Mouse (Mus musculus): Measurements from ENCODE around the gene Dhx35. TPM values are rescaled to one million over a fixed set of nuclear protein-coding genes. Genes with fewer than 3 reads are reported as not detected.

Dhx35 gene
- 10 to 100 TPM; 22.9 to 64.4 (median 43.5) TPM for total RNA-seq (2018; cell fraction: chromatin; rRNA removed)
- 10 to 100 TPM in 1 of 26 experiments, 1 to 10 TPM in 25; 5.1 to 10.8 (median 7.6) TPM for total RNA-seq (2018; cell fraction: cytosol; rRNA removed)
- 10 to 100 TPM in 24 of 26 experiments, 1 to 10 TPM in 2; 7.5 to 37.5 (median 18.6) TPM for total RNA-seq (2018; cell fraction: nucleus; rRNA removed)
- 5.6 to 7.1 TPM (median 5.9 TPM) in 3 replicates for polyA plus RNA-seq (2018)

- 0% methylated on average over 23 of the region's 33 CpGs for WGBS (ENCODE audit: missing documents)
- peak within 1 kb of the TSS; percentile 35 for H3K27ac ChIP-seq
- no peaks in the 10 kb centered on the region for H3K36me3 ChIP-seq (ENCODE audit: inconsistent target)
- peak within 1 kb of the TSS; percentile 81 for H3K4me3 ChIP-seq (ENCODE audit: inconsistent target)
- peaks cover 44% of the 10 kb centered on the region for H3K79me2 ChIP-seq (ENCODE audit: inconsistent target)
Observed at GRCm38 (mm10) chr2:158794494-158795004, at the start of gene Dhx35. Gene Dhx35, plus strand, starts transcription at chr2:158794807.

DNA sequence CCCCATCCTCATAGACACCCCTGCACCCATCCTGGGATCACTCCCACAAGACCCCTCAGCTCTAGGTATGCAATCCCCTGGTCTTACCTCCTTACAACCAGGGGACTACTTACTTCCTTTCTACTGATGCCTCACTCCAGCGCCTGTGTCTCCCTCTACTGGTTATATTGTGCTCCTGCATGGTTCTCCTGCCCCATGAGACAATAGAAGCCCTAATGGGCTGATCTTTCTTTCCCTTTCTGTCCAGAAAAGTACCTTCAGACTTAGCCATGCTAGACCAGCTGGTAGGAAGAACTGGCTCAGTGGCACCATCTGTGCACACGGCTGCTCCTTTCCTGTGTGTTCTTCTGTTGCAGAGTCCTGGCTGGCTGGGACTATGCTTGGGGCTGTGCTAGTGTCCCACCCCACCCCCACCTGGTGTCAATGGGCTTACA lies 49.5 kb upstream of the Dhx35 start:
- 8% methylated on average over 2 of the region's 2 CpGs for WGBS (ENCODE audit: missing documents)
- Histone ChIP-seq H3K27ac (no peak overlapping the region), H3K4me3 (ENCODE audit: inconsistent target) (no peak overlapping the region), H3K36me3 (ENCODE audit: inconsistent target) (no peaks in the 10 kb centered on the region), H3K79me2 (ENCODE audit: inconsistent target) (no peaks in the 10 kb centered on the region)

DNA sequence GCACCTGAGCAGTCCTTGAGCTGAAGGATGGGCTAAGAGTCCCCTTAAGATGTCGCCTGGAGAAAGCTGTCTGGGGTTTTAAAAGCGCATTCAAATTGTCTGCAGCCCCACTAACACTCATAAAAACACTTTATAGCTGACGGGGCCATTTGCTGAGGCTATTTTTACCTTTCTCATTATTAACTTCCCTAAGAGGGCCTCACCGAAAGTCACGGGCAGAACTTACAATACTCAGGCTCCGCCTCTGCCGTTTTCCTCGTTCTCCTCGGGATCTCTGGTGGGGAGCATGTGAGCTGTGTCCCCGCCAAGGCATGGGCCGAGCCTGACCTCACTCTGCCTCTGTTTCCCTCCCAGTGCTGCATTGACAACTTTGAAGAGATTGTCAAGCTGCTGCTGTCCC lies 48.4 kb upstream of the Dhx35 start:
- no peak overlapping the region for H3K4me3 ChIP-seq (ENCODE audit: inconsistent target)
- H3K36me3 ChIP-seq (ENCODE audit: inconsistent target), result no peaks in the 10 kb centered on the region
- H3K79me2 ChIP-seq (ENCODE audit: inconsistent target), result no peaks in the 10 kb centered on the region
- 8% methylated on average over 11 of the region's 11 CpGs for WGBS (ENCODE audit: missing documents)
- no peak overlapping the region for H3K27ac ChIP-seq

GRCm38 (mm10) chr2:158749366-158749765 lies 45.2 kb upstream of the Dhx35 start:
- H3K27ac ChIP-seq, result no peak overlapping the region
- H3K4me3 ChIP-seq (ENCODE audit: inconsistent target), result no peak overlapping the region
- H3K79me2 ChIP-seq (ENCODE audit: inconsistent target), result no peaks in the 10 kb centered on the region
- H3K36me3 ChIP-seq (ENCODE audit: inconsistent target), result no peaks in the 10 kb centered on the region
- WGBS (ENCODE audit: missing documents), result 98% methylated on average over 9 of the region's 9 CpGs

- WGBS (ENCODE audit: missing documents), result 96% methylated on average over 2 of the region's 2 CpGs
- no peaks in the 10 kb centered on the region for H3K36me3 ChIP-seq (ENCODE audit: inconsistent target)
- H3K4me3 ChIP-seq (ENCODE audit: inconsistent target), result no peak overlapping the region
- H3K27ac ChIP-seq, result no peak overlapping the region
- no peaks in the 10 kb centered on the region for H3K79me2 ChIP-seq (ENCODE audit: inconsistent target)
Observed at GRCm38 (mm10) chr2:158760231-158760630, 34.4 kb upstream of the Dhx35 start.

- Histone ChIP-seq H3K36me3 (ENCODE audit: inconsistent target) (no peaks in the 10 kb centered on the region), H3K27ac (no peak overlapping the region), H3K4me3 (ENCODE audit: inconsistent target) (no peak overlapping the region), H3K79me2 (ENCODE audit: inconsistent target) (no peaks in the 10 kb centered on the region)
- 93% methylated on average over 5 of the region's 5 CpGs for WGBS (ENCODE audit: missing documents)
Observed at GRCm38 (mm10) chr2:158762339-158762738, 32.3 kb upstream of the Dhx35 start.

- no peak within 1 kb of the TSS for H3K27ac ChIP-seq
- peaks cover 45% of the 10 kb centered on the region for H3K79me2 ChIP-seq (ENCODE audit: inconsistent target)
- WGBS (ENCODE audit: missing documents), result under 1% methylated on average over 48 of the region's 48 CpGs
- H3K36me3 ChIP-seq (ENCODE audit: inconsistent target), result no peaks in the 10 kb centered on the region
- H3K4me3 ChIP-seq (ENCODE audit: inconsistent target), result peak within 1 kb of the TSS; percentile 52
Observed at GRCm38 (mm10) chr2:158767742-158768339, 26.8 kb upstream of the Dhx35 start, which contains the start of gene Fam83d. Gene Fam83d, plus strand, starts transcription at chr2:158768093.

GRCm38 (mm10) chr2:158768350-158768749 lies 26.3 kb upstream of the Dhx35 start:
- peaks cover 50% of the 10 kb centered on the region for H3K79me2 ChIP-seq (ENCODE audit: inconsistent target)
- H3K36me3 ChIP-seq (ENCODE audit: inconsistent target), result no peaks in the 10 kb centered on the region
- H3K27ac ChIP-seq, result no peak overlapping the region
- WGBS (ENCODE audit: missing documents), result under 1% methylated on average over 33 of the region's 37 CpGs
- H3K4me3 ChIP-seq (ENCODE audit: inconsistent target), result peak overlapping the region; percentile 52

DNA sequence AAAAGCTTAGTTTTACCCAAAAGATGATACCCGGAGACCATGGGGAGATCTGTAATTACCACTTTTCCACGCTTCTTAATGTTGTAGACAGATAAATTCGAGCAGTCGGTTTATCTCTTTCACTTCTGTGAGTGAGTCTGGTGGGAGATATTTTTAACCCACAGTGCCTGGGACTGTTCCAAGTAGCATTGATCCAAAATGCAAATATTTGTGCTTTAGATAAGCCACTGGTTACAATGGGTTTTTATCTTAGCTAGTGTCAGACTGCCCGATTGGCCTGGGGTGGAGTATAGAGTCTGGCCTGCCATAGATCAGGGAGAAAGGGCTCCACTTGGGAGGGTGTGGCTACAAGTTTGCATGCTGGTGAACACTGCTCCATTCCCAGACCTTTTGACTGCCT lies 25.8 kb upstream of the Dhx35 start:
- Histone ChIP-seq H3K27ac (no peak overlapping the region), H3K79me2 (ENCODE audit: inconsistent target) (peaks cover 54% of the 10 kb centered on the region), H3K4me3 (ENCODE audit: inconsistent target) (peak overlapping the region; percentile 52), H3K36me3 (ENCODE audit: inconsistent target) (no peaks in the 10 kb centered on the region)
- 19% methylated on average over 5 of the region's 5 CpGs for WGBS (ENCODE audit: missing documents)

GRCm38 (mm10) chr2:158770126-158770757 lies 24.4 kb upstream of the Dhx35 start:
- H3K79me2 ChIP-seq (ENCODE audit: inconsistent target), result peaks cover 69% of the 10 kb centered on the region
- WGBS (ENCODE audit: missing documents), result 87% methylated on average over 13 of the region's 13 CpGs
- H3K36me3 ChIP-seq (ENCODE audit: inconsistent target), result no peaks in the 10 kb centered on the region
- no peak overlapping the region for H3K27ac ChIP-seq
- no peak overlapping the region for H3K4me3 ChIP-seq (ENCODE audit: inconsistent target)

- peaks cover 79% of the 10 kb centered on the region for H3K79me2 ChIP-seq (ENCODE audit: inconsistent target)
- H3K36me3 ChIP-seq (ENCODE audit: inconsistent target), result no peaks in the 10 kb centered on the region
- H3K4me3 ChIP-seq (ENCODE audit: inconsistent target), result no peak overlapping the region
- 95% methylated on average over 11 of the region's 11 CpGs for WGBS (ENCODE audit: missing documents)
- H3K27ac ChIP-seq, result no peak overlapping the region
Observed at GRCm38 (mm10) chr2:158771066-158771763, 23.4 kb upstream of the Dhx35 start.

DNA sequence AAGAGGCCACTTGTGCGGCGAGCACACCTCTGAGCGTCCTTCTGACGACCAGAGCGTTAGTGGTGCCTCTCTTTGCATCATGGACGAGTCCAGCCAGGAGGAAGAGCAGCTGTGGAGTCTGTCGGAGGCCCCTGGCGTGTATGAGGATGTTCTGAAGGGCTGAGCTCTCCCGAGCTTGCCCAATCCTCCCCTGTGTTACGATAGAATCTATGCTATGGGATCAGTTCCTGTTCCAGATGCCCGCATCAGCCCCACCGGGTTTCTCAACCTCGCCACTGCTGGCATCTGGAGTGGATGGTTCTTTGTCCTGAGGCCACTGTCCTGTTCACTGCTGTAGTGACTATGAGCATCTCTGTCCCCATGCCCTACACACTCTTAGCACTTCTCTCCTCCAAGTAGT lies 21.8 kb upstream of the Dhx35 start:
- H3K27ac ChIP-seq, result no peak overlapping the region
- H3K79me2 ChIP-seq (ENCODE audit: inconsistent target), result peaks cover 92% of the 10 kb centered on the region
- no peaks in the 10 kb centered on the region for H3K36me3 ChIP-seq (ENCODE audit: inconsistent target)
- 47% methylated on average over 13 of the region's 13 CpGs for WGBS (ENCODE audit: missing documents)
- no peak overlapping the region for H3K4me3 ChIP-seq (ENCODE audit: inconsistent target)

DNA sequence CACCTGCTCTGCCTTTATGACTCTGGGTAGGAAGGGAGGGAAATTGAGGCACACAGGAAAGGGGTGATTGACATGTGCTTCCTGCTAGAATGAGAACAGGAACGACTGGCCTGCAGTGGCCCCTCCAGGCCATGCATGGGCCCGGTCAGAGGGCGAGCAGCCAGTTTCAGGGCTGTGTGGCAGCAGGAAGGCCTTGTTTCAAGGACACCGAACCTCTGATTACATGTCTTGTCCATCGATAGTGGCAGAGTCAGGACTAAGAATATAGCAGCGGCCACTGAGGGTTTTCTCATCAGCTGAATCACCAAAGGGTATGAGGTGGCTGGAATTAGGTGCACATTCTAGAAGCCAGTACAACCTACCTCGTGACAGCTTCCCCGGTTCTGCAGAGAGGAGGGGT lies 19.7 kb upstream of the Dhx35 start:
- Histone ChIP-seq H3K4me3 (ENCODE audit: inconsistent target) (no peak overlapping the region), H3K36me3 (ENCODE audit: inconsistent target) (no peaks in the 10 kb centered on the region), H3K27ac (no peak overlapping the region), H3K79me2 (ENCODE audit: inconsistent target) (peaks cover 83% of the 10 kb centered on the region)
- 61% methylated on average over 8 of the region's 8 CpGs for WGBS (ENCODE audit: missing documents)

GRCm38 (mm10) chr2:158776716-158777115 lies 17.9 kb upstream of the Dhx35 start:
- no peaks in the 10 kb centered on the region for H3K36me3 ChIP-seq (ENCODE audit: inconsistent target)
- WGBS (ENCODE audit: missing documents), result 96% methylated on average over 4 of the region's 4 CpGs
- H3K79me2 ChIP-seq (ENCODE audit: inconsistent target), result peaks cover 64% of the 10 kb centered on the region
- no peak overlapping the region for H3K27ac ChIP-seq
- H3K4me3 ChIP-seq (ENCODE audit: inconsistent target), result no peak overlapping the region
